Mouse (Mus musculus) right cerebral cortex, postnatal 10 days (tissue): ENCODE results near the gene Tmem30c.

Experiments
- DNase-seq, 2 experiments: peaks; one replicate each; pipeline ENCODE4 v3.0.0; 2021; ENCODE audit warnings: low spot score in 2 of 2

The Tmem30c gene

GRCm38 (mm10) chr16:57295216-57295934 lies 2.7 kb upstream of the Tmem30c start:
- no peak for DNase-seq

GRCm38 (mm10) chr16:57292296-57292695 lies 369 bp downstream of the Tmem30c start:
- DNase-seq: no peak

- no peak for DNase-seq
Measured at GRCm38 (mm10) chr16:57291696-57292095, 969 bp downstream of the Tmem30c start.

GRCm38 (mm10) chr16:57281417-57281816 lies 11.2 kb downstream of the Tmem30c start:
- no peak for DNase-seq

GRCm38 (mm10) chr16:57280221-57281217 lies 12.1 kb downstream of the Tmem30c start:
- DNase-seq: no peak

GRCm38 (mm10) chr16:57278976-57279626 lies 13.6 kb downstream of the Tmem30c start:
- no peak for DNase-seq

GRCm38 (mm10) chr16:57269751-57270150 lies 22.9 kb downstream of the Tmem30c start:
- DNase-seq: no peak

- DNase-seq: peak; percentile 75 to 87
Measured at GRCm38 (mm10) chr16:57268058-57268841, 24.4 kb downstream of the Tmem30c start.

- no peak for DNase-seq
Measured at GRCm38 (mm10) chr16:57267068-57267467, 25.6 kb downstream of the Tmem30c start.

GRCm38 (mm10) chr16:57260152-57260551 lies 32.5 kb downstream of the Tmem30c start:
- DNase-seq: no peak

- no peak for DNase-seq
Measured at GRCm38 (mm10) chr16:57259356-57260083, 33.1 kb downstream of the Tmem30c start.

- no peak for DNase-seq
Measured at GRCm38 (mm10) chr16:57251589-57252421, 40.9 kb downstream of the Tmem30c start.

GRCm38 (mm10) chr16:57250991-57251390 lies 41.7 kb downstream of the Tmem30c start:
- no peak for DNase-seq

GRCm38 (mm10) chr16:57247464-57247863 lies 45.2 kb downstream of the Tmem30c start:
- no peak for DNase-seq

GRCm38 (mm10) chr16:57246596-57246995 lies 46.1 kb downstream of the Tmem30c start:
- no peak for DNase-seq

GRCm38 (mm10) chr16:57243858-57244248 lies 48.8 kb downstream of the Tmem30c start:
- peak; percentile 82 to 90 for DNase-seq

GRCm38 (mm10) chr16:57243205-57243857 lies 49.3 kb downstream of the Tmem30c start:
- DNase-seq: no peak

GRCm38 (mm10) chr16:57242857-57243204 lies 49.8 kb downstream of the Tmem30c start:
- DNase-seq: no peak

GRCm38 (mm10) chr16:57235871-57236510 lies 56.7 kb downstream of the Tmem30c start:
- DNase-seq: no peak
